Mouse (Mus musculus): ENCODE results near the gene Zscan4-ps3. TPM values are rescaled to one million over a fixed set of nuclear protein-coding genes. Genes with fewer than 3 reads are reported as not detected.
"Not testable (repeated sequence)": the region's sequence is repeated elsewhere in the genome, so short reads cannot be mapped to it uniquely, and the experiment has no call there.

Zscan4-ps3 gene
- not detected in 2 replicates for polyA plus RNA-seq (2015; fragmentation: Nextera tagmentation; extraction: Ambion mirVana)

DNA sequence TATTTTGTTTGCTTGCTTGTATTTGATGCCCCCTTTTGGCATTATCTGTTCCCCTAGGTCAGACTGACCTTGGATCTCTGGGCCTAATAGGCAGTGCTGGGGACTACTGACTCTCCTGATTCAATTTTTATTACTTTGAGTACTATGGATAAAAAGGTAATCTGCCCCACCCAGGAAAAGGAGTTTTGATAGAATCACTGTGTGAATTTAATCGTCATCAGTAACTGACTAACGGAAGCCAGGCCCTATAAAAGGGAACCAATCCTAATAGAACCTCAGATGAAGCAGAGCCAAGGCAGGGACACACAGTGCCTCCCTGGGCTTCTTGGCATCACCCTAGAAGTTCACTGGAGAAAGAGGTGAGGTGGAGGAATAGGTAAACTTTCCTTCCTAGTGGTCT lies at the start of gene Zscan4-ps3:
TSS of gene Zscan4-ps3 (plus strand) at position 301 of the 400 bp plus-strand sequence.
- not testable (repeated sequence) for H3K4me1 ChIP-seq; H3K36me3 ChIP-seq (replicated peaks); H3K27ac ChIP-seq; H3K4me3 ChIP-seq; ATAC-seq (replicated peaks); H3K9ac ChIP-seq; H3K9me3 ChIP-seq; H3K4me2 ChIP-seq; H3K27me3 ChIP-seq (replicated peaks)
- WGBS, result 81% methylated on average over 2 of the region's 2 CpGs

DNA sequence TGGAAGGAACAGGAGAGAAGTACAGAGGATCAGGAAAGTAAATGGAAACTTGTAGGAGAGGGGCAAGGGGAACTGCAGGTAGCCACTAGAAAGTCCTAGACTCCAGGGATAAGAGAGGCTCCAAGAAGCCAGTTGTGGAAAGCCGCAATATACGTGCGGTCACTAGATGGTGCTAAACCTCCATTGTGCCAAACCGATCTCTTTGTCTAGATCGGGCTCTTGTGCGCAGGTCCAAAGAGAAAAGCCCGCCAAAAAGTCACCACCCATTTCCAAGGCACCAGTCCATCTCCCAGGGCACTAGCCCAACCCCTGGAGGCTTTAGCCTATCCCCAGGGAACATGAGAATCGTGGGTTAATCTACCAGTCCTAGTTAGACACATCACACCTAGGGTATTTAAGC lies 8.0 kb downstream of the Zscan4-ps3 start:
- H3K4me3 ChIP-seq; H3K4me2 ChIP-seq; ATAC-seq (replicated peaks); H3K9ac ChIP-seq; H3K27ac ChIP-seq; H3K36me3 ChIP-seq (replicated peaks); H3K4me1 ChIP-seq; H3K27me3 ChIP-seq (replicated peaks); H3K9me3 ChIP-seq: not testable (repeated sequence)
- 7% methylated on average over 8 of the region's 8 CpGs for WGBS

Other genes with a start within 250 kb of the Zscan4-ps3 start
- not detected in 2 replicates for gene Zscan4f, start 211.4 kb upstream of the Zscan4-ps3 start, polyA plus RNA-seq (2015; fragmentation: Nextera tagmentation; extraction: Ambion mirVana)
- not detected in 2 replicates for gene Zscan4-ps2, start 95.0 kb upstream of the Zscan4-ps3 start, polyA plus RNA-seq (2015; fragmentation: Nextera tagmentation; extraction: Ambion mirVana)
- not detected in 2 replicates for gene Vmn1r72, start 70.8 kb downstream of the Zscan4-ps3 start, polyA plus RNA-seq (2015; fragmentation: Nextera tagmentation; extraction: Ambion mirVana)
- gene Vmn1r73, start 121.0 kb downstream of the Zscan4-ps3 start, polyA plus RNA-seq (2015; fragmentation: Nextera tagmentation; extraction: Ambion mirVana), result not detected in 2 replicates
- not detected in 2 replicates for gene Vmn1r74, start 224.7 kb downstream of the Zscan4-ps3 start, polyA plus RNA-seq (2015; fragmentation: Nextera tagmentation; extraction: Ambion mirVana)